Mouse (Mus musculus) ES-E14 (cell line): ENCODE measurements at regions not wholly inside any gene's neighbourhood (a gene's known extent, or its start where the extent isn't known, plus 50 kb on each side); places are given as distances from the start of the nearest gene placed in this dataset.

Source experiments
- DNase-seq: peaks from one replicate; pipeline ENCODE4 v3.0.0-alpha.2; 2013; ENCODE audit warnings: low read depth, low spot score
- H3K27ac ChIP-seq: 2 replicates; pipeline ENCODE4 v1.5.1; 2012; ENCODE audit warnings: low read depth, mild to moderate bottlenecking, low read length, moderate library complexity, mixed read lengths; ENCODE audit not compliant: poor library complexity, insufficient read depth, severe bottlenecking
- H3K36me3 ChIP-seq: 2 replicates; pipeline ENCODE4 v1.6.1; 2012; ENCODE audit warnings: mild to moderate bottlenecking, low read length, moderate library complexity, mixed read lengths; ENCODE audit not compliant: control insufficient read depth, poor library complexity, insufficient read depth, severe bottlenecking
- H3K4me1 ChIP-seq, 2 experiments: fragments of 150-350 bp in 1 of 2; sonication (generic) in 1 of 2; 2 replicates each; pipeline ENCODE4 v1.6.1; 2012; ENCODE audit warnings: low read length in 2 of 2, mild to moderate bottlenecking in 1 of 2, mixed read lengths in 1 of 2; ENCODE audit not compliant: control insufficient read depth in 2 of 2, insufficient read depth in 2 of 2, poor library complexity in 1 of 2
- H3K4me3 ChIP-seq, 2 experiments: fragments of 150-350 bp in 1 of 2; sonication (generic) in 1 of 2; 2 replicates each; pipeline ENCODE4 v1.5.1; 2012; ENCODE audit warnings: low read length in 2 of 2, low read depth in 1 of 2, mild to moderate bottlenecking in 1 of 2, mixed read lengths in 1 of 2; ENCODE audit not compliant: insufficient read depth in 1 of 2, poor library complexity in 1 of 2, severe bottlenecking in 1 of 2
- H3K9ac ChIP-seq: 2 replicates; pipeline ENCODE4 v1.6.1; 2012; ENCODE audit warnings: low read depth, mild to moderate bottlenecking, low read length, mixed read lengths; ENCODE audit not compliant: poor library complexity, insufficient read depth, severe bottlenecking
- H3K9me3 ChIP-seq: fragments of 150-350 bp; sonication (generic); 2 replicates; pipeline ENCODE4 v1.6.1; 2012; ENCODE audit warnings: low read depth, mild to moderate bottlenecking, low read length; ENCODE audit not compliant: control insufficient read depth, insufficient read depth
- CHD2 ChIP-seq: IDR thresholded peaks from 2 replicates; pipeline ENCODE4 v1.6.1; 2014; ENCODE audit warnings: mild to moderate bottlenecking, low read depth, low read length, inconsistent platforms
- HCFC1 ChIP-seq: IDR thresholded peaks from 2 replicates; pipeline ENCODE4 v1.6.1; 2012; ENCODE audit warnings: low read length, inconsistent platforms, borderline replicate concordance; ENCODE audit not compliant: insufficient read depth
- MAFK ChIP-seq: IDR thresholded peaks from 2 replicates; pipeline ENCODE4 v1.6.1; 2014; ENCODE audit warnings: mild to moderate bottlenecking, low read depth, low read length, inconsistent platforms; ENCODE audit not compliant: insufficient read depth
- ZC3H11A ChIP-seq: IDR thresholded peaks from 2 replicates; pipeline ENCODE4 v1.6.1; 2012; ENCODE audit warnings: low read depth, mild to moderate bottlenecking, inconsistent platforms, low read length, borderline replicate concordance
- ZNF384 ChIP-seq: IDR thresholded peaks from 2 replicates; pipeline ENCODE4 v1.6.1; 2012; ENCODE audit warnings: low read depth, low read length, inconsistent platforms
- in situ Hi-C, 2 experiments: fragments of 600-800 bp; cut with MboI; formaldehyde crosslinking; loops; one replicate each; pipeline ENCODE4 v1.15.1; 2025; ENCODE audit warnings: low sequenced_read_pairs in 2 of 2, inconsistent platforms in 1 of 2; ENCODE audit not compliant: unreplicated experiment in 2 of 2

GRCm38 (mm10) chr7:137726031-137726430 is 288.6 kb downstream of the Glrx3 start:
- TF ChIP-seq MAFK (no peak), ZC3H11A (no peak), CHD2 (no peak), HCFC1 (no peak), ZNF384 (no peak)
- in situ Hi-C loops: no loop called here
- H3K36me3 ChIP-seq: no peaks in the 10 kb centered on the region
- no peak for DNase-seq
- no peaks in the 10 kb centered on the region for H3K4me1 ChIP-seq
- no peak overlapping the region for H3K4me3 ChIP-seq
- H3K9me3 ChIP-seq: no peaks in the 10 kb centered on the region
- no peak overlapping the region for H3K9ac ChIP-seq
- H3K27ac ChIP-seq: no peak overlapping the region

DNA sequence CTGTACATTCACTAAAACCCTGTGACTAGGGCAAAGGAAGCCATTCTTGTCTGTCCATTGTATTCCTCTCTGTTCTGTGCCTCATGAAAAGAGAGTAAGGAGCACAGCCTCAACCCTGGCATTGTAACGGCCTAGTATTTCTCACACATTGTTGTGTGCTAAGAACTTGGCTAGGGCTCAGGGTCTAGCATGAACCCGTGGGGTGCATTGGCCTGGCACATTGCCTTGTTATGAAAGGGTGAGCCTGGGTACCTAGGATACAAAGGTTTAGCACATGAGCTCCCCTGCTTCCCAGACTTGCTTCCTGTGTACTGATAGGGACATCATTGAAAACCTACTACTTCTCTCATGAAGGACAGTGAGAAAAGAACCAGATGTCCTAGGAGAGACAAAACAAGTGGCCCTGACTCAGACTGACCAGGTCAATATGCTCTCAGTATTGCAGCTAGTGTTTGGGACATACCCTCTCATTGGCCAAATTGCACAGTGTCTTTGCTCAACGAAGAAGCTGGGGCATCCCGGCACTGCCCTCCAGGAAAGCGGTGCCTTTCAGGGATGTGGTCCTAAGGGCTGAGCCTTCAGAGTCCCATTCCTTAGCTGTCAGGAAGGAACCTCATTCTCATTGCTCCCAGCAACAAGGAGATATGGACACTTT is 298.6 kb downstream of the Glrx3 start:
- in situ Hi-C loops: no loop called here
- Histone ChIP-seq H3K9ac (no peak overlapping the region), H3K4me3 (no peak overlapping the region), H3K27ac (no peak overlapping the region), H3K36me3 (no peaks in the 10 kb centered on the region), H3K9me3 (no peaks in the 10 kb centered on the region), H3K4me1 (no peaks in the 10 kb centered on the region)
- DNase-seq: no peak
- TF ChIP-seq CHD2: no peak

GRCm38 (mm10) chr7:137741702-137742101 is 304.3 kb downstream of the Glrx3 start:
- in situ Hi-C loops: no loop called here
- H3K4me3 ChIP-seq: no peak overlapping the region
- H3K4me1 ChIP-seq: no peaks in the 10 kb centered on the region
- H3K27ac ChIP-seq: no peak overlapping the region
- TF ChIP-seq MAFK (no peak), HCFC1 (no peak), ZNF384 (no peak), ZC3H11A (no peak), CHD2 (no peak)
- no peaks in the 10 kb centered on the region for H3K9me3 ChIP-seq
- H3K36me3 ChIP-seq: no peaks in the 10 kb centered on the region
- no peak overlapping the region for H3K9ac ChIP-seq
- no peak for DNase-seq

GRCm38 (mm10) chr7:137742297-137742751 is 304.9 kb downstream of the Glrx3 start:
- Histone ChIP-seq H3K27ac (no peak overlapping the region), H3K36me3 (no peaks in the 10 kb centered on the region), H3K4me3 (no peak overlapping the region), H3K4me1 (no peaks in the 10 kb centered on the region), H3K9ac (no peak overlapping the region), H3K9me3 (no peaks in the 10 kb centered on the region)
- no peak for DNase-seq
- in situ Hi-C loops: no loop called here
- TF ChIP-seq ZNF384 (no peak), CHD2 (no peak), ZC3H11A (no peak), HCFC1 (no peak), MAFK (no peak)

GRCm38 (mm10) chr7:137745575-137745974 is 308.2 kb downstream of the Glrx3 start:
- Histone ChIP-seq H3K4me3 (no peak overlapping the region), H3K27ac (no peak overlapping the region), H3K4me1 (peaks cover 0 to 2% of the 10 kb centered on the region in 2 experiments; a peak in 1 of 4 replicates), H3K9ac (no peak overlapping the region), H3K36me3 (no peaks in the 10 kb centered on the region), H3K9me3 (no peaks in the 10 kb centered on the region)
- TF ChIP-seq ZNF384: no peak
- no peak for TF ChIP-seq MAFK
- TF ChIP-seq HCFC1: no peak
- TF ChIP-seq ZC3H11A: no peak
- TF ChIP-seq CHD2: no peak
- no peak for DNase-seq
- in situ Hi-C loops: no loop called here
